Mouse (Mus musculus): ENCODE data around the gene Stoml1. TPM values are rescaled to one million over a fixed set of nuclear protein-coding genes. Genes with fewer than 3 reads are reported as not detected.

The Stoml1 gene
- polyA plus RNA-seq, 1 experiment: 55.5 TPM

- no peak for TF ChIP-seq POLR2A (IDR thresholded peaks at IDR 0.05; ENCODE audit: low read depth, low read length)
- TF ChIP-seq CTCF (IDR thresholded peaks at IDR 0.05; ENCODE audit: extremely low read depth, insufficient read depth, insufficient read length, insufficient replicate concordance): no peak
- no peak overlapping the region for H3K27ac ChIP-seq (ENCODE audit: insufficient read depth, low read length)
- 92% methylated on average over 1 of the region's 1 CpGs for WGBS
These were observed 36.1 kb downstream of the Stoml1 start for GRCm38 (mm10) chr9:58289090-58289489.

DNA sequence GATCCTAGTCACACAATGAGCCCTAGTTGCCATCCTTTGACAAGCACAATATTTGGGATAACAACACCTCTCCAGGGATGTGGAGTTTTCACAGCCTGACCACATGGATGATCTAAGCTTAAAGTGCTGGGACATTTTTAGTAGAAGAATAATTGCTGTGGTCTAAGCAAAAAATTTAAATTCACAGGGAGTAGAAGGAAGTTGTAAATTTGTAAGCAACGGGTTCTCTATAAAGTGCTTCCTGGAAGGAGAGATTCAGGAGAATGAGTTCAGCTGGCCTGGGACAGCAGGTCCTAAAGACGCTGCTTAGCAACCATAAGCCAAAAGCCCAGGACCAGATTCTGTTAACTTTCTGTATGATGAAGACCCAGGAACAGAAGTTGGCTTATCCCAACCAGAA lies 36.9 kb downstream of the Stoml1 start:
- TF ChIP-seq CTCF (IDR thresholded peaks at IDR 0.05; ENCODE audit: extremely low read depth, insufficient read depth, insufficient read length, insufficient replicate concordance) (no peak), POLR2A (IDR thresholded peaks at IDR 0.05; ENCODE audit: low read depth, low read length) (no peak)
- H3K27ac ChIP-seq (ENCODE audit: insufficient read depth, low read length): no peak overlapping the region
- no peaks in the 10 kb centered on the region for H3K27me3 ChIP-seq (ENCODE audit: control insufficient read depth, insufficient read depth, low read length)
- no peak for DNase-seq (ENCODE audit: low read depth in 1 of 2, low spot score in 2 of 2)
- H3K36me3 ChIP-seq (ENCODE audit: control insufficient read depth, insufficient read depth, low read length): no peaks in the 10 kb centered on the region
- H3K4me1 ChIP-seq (ENCODE audit: control insufficient read depth, insufficient read depth, insufficient read length): no peaks in the 10 kb centered on the region
- H3K4me3 ChIP-seq (ENCODE audit: extremely low read depth, insufficient read depth, insufficient read length): no peak overlapping the region
- WGBS: 48% methylated on average over 2 of the region's 2 CpGs

More at GRCm38 (mm10) chr9:58289090-58289489, 36.1 kb downstream of the Stoml1 start:
- H3K4me3 ChIP-seq (ENCODE audit: extremely low read depth, insufficient read depth, insufficient read length): no peak overlapping the region
- DNase-seq (ENCODE audit: low read depth in 1 of 2, low spot score in 2 of 2): no peak
- no peaks in the 10 kb centered on the region for H3K4me1 ChIP-seq (ENCODE audit: control insufficient read depth, insufficient read depth, insufficient read length)
- H3K27me3 ChIP-seq (ENCODE audit: control insufficient read depth, insufficient read depth, low read length): no peaks in the 10 kb centered on the region
- no peaks in the 10 kb centered on the region for H3K36me3 ChIP-seq (ENCODE audit: control insufficient read depth, insufficient read depth, low read length)

DNA sequence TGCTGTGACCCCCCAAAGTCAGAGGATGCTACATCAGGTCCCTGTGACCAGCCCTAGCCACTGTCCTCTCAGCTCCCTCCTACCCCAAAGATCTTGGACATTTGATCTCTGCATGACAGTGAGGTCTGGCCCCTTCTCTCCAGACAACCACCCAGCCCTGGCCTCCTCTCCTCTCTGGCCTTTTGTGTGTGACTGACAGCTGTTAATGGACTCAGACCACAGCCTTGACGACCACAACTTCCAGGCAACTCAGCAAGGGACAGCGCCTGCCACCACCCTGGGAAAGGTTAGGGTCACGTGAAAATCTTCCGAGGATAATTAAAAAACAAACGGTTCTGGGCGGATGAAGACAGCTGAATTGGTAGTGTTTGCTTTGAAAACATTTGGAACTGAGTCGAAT lies 41.6 kb downstream of the Stoml1 start:
- no peak overlapping the region for H3K27ac ChIP-seq (ENCODE audit: insufficient read depth, low read length)
- no peaks in the 10 kb centered on the region for H3K36me3 ChIP-seq (ENCODE audit: control insufficient read depth, insufficient read depth, low read length)
- no peak for DNase-seq (ENCODE audit: low read depth in 1 of 2, low spot score in 2 of 2)
- 75% methylated on average over 7 of the region's 7 CpGs for WGBS
- H3K4me3 ChIP-seq (ENCODE audit: extremely low read depth, insufficient read depth, insufficient read length): no peak overlapping the region
- TF ChIP-seq CTCF (IDR thresholded peaks at IDR 0.05; ENCODE audit: extremely low read depth, insufficient read depth, insufficient read length, insufficient replicate concordance) (no peak), POLR2A (IDR thresholded peaks at IDR 0.05; ENCODE audit: low read depth, low read length) (no peak)
- H3K27me3 ChIP-seq (ENCODE audit: control insufficient read depth, insufficient read depth, low read length): no peaks in the 10 kb centered on the region
- H3K4me1 ChIP-seq (ENCODE audit: control insufficient read depth, insufficient read depth, insufficient read length): no peaks in the 10 kb centered on the region

GRCm38 (mm10) chr9:58295345-58295744 lies 42.4 kb downstream of the Stoml1 start:
- 82% methylated on average over 3 of the region's 3 CpGs for WGBS

DNA sequence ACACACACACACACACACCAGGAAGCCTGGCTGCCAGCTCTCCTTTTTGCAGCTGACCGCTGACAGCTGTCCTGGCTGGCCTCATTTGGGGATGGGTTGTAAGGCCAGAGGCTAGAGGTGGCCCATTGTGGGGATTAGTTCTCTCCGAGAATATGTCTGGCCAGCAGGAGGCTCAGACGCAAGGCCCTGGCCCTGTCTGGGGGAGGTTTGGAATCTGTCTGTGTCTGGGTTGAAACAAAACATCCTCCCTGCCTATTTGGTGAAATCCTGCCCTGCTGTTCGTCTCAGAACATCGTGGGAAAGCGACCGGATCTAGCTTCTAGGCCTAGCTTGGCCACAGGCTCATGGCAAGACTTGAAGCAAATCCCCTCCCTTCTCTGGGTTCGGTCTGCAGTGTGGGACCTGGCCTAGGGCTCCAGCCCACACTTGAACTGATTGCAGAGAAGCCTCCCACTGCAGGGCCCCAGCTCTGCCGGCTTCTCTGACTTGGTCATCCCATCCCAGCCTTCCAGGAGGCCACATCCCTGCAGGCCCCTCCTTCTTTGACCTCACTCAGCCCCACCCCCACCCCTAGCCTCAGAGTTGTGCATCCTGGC lies 42.9 kb downstream of the Stoml1 start:
- TF ChIP-seq POLR2A (IDR thresholded peaks at IDR 0.05; ENCODE audit: low read depth, low read length) (no peak), CTCF (IDR thresholded peaks at IDR 0.05; ENCODE audit: extremely low read depth, insufficient read depth, insufficient read length, insufficient replicate concordance) (no peak)
- no peak for DNase-seq (ENCODE audit: low read depth in 1 of 2, low spot score in 2 of 2)
- Histone ChIP-seq H3K27ac (ENCODE audit: insufficient read depth, low read length) (no peak overlapping the region), H3K27me3 (ENCODE audit: control insufficient read depth, insufficient read depth, low read length) (no peaks in the 10 kb centered on the region), H3K4me3 (ENCODE audit: extremely low read depth, insufficient read depth, insufficient read length) (no peak overlapping the region), H3K36me3 (ENCODE audit: control insufficient read depth, insufficient read depth, low read length) (no peaks in the 10 kb centered on the region), H3K4me1 (ENCODE audit: control insufficient read depth, insufficient read depth, insufficient read length) (no peaks in the 10 kb centered on the region)
- 73% methylated on average over 9 of the region's 9 CpGs for WGBS

More at GRCm38 (mm10) chr9:58295345-58295744, 42.4 kb downstream of the Stoml1 start:
- H3K4me3 ChIP-seq (ENCODE audit: extremely low read depth, insufficient read depth, insufficient read length): no peak overlapping the region
- TF ChIP-seq CTCF (IDR thresholded peaks at IDR 0.05; ENCODE audit: extremely low read depth, insufficient read depth, insufficient read length, insufficient replicate concordance) (no peak), POLR2A (IDR thresholded peaks at IDR 0.05; ENCODE audit: low read depth, low read length) (no peak)
- no peak for DNase-seq (ENCODE audit: low read depth in 1 of 2, low spot score in 2 of 2)
- no peaks in the 10 kb centered on the region for H3K27me3 ChIP-seq (ENCODE audit: control insufficient read depth, insufficient read depth, low read length)
- H3K36me3 ChIP-seq (ENCODE audit: control insufficient read depth, insufficient read depth, low read length): no peaks in the 10 kb centered on the region
- no peaks in the 10 kb centered on the region for H3K4me1 ChIP-seq (ENCODE audit: control insufficient read depth, insufficient read depth, insufficient read length)
- H3K27ac ChIP-seq (ENCODE audit: insufficient read depth, low read length): no peak overlapping the region

GRCm38 (mm10) chr9:58297065-58297464 lies 44.1 kb downstream of the Stoml1 start:
- no peak for TF ChIP-seq POLR2A (IDR thresholded peaks at IDR 0.05; ENCODE audit: low read depth, low read length)
- no peak for TF ChIP-seq CTCF (IDR thresholded peaks at IDR 0.05; ENCODE audit: extremely low read depth, insufficient read depth, insufficient read length, insufficient replicate concordance)
- H3K27me3 ChIP-seq (ENCODE audit: control insufficient read depth, insufficient read depth, low read length): no peaks in the 10 kb centered on the region
- DNase-seq (ENCODE audit: low read depth in 1 of 2, low spot score in 2 of 2): no peak
- WGBS: 89% methylated on average over 6 of the region's 6 CpGs
- H3K4me1 ChIP-seq (ENCODE audit: control insufficient read depth, insufficient read depth, insufficient read length): no peaks in the 10 kb centered on the region
- no peak overlapping the region for H3K4me3 ChIP-seq (ENCODE audit: extremely low read depth, insufficient read depth, insufficient read length)
- H3K27ac ChIP-seq (ENCODE audit: insufficient read depth, low read length): no peak overlapping the region
- no peaks in the 10 kb centered on the region for H3K36me3 ChIP-seq (ENCODE audit: control insufficient read depth, insufficient read depth, low read length)

DNA sequence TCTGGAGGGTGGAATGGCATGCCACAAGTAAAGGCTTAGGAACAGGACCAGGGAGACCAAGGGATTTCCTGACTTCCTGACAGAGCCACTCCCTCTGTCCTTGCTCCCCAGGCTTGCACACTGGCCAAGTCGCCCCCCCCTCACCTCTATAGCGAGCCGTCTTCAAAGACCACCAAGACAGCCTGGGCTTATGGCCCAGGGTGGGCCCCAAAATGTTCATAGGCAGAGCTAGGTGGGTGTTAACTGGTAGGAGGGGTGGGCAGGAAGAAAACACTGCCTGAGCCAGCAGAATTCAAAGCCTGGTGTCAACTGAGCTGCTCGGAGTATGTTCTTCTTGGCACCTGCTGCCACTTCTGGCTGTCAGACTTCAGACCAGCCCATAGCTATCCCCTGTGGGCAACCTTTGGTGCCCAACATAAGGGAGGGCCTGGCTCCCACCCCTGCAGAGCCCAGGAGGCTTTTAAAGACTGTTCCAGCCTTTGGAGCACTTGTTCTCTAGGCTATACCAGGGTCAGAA lies 45.1 kb downstream of the Stoml1 start:
- WGBS: 76% methylated on average over 4 of the region's 4 CpGs
- H3K36me3 ChIP-seq (ENCODE audit: control insufficient read depth, insufficient read depth, low read length): no peaks in the 10 kb centered on the region
- H3K4me3 ChIP-seq (ENCODE audit: extremely low read depth, insufficient read depth, insufficient read length): no peak overlapping the region
- no peak overlapping the region for H3K27ac ChIP-seq (ENCODE audit: insufficient read depth, low read length)
- TF ChIP-seq CTCF (IDR thresholded peaks at IDR 0.05; ENCODE audit: extremely low read depth, insufficient read depth, insufficient read length, insufficient replicate concordance) (no peak), POLR2A (IDR thresholded peaks at IDR 0.05; ENCODE audit: low read depth, low read length) (no peak)
- H3K4me1 ChIP-seq (ENCODE audit: control insufficient read depth, insufficient read depth, insufficient read length): no peaks in the 10 kb centered on the region
- DNase-seq (ENCODE audit: low read depth in 1 of 2, low spot score in 2 of 2): no peak
- no peaks in the 10 kb centered on the region for H3K27me3 ChIP-seq (ENCODE audit: control insufficient read depth, insufficient read depth, low read length)

Measured in spleen, adult 2 months (tissue).